Mouse (Mus musculus) NIH3T3 (cell line): ENCODE measurements around the gene Mpz.
"Not testable (repeated sequence)": the region's sequence is repeated elsewhere in the genome, so short reads cannot be mapped to it uniquely, and the experiment has no call there.

Source experiments
- DNase-seq: peaks from one replicate; pipeline ENCODE4 v3.0.0-alpha.2; 2012; ENCODE audit warnings: low read depth

The Mpz gene

GRCm38 (mm10) chr1:171129251-171129650, 21.3 kb upstream of the Mpz start:
- DNase-seq: no peak

- DNase-seq: no peak
These were observed 19.5 kb upstream of the Mpz start for GRCm38 (mm10) chr1:171130971-171131370.

GRCm38 (mm10) chr1:171135600-171135999, 14.9 kb upstream of the Mpz start:
- DNase-seq: no peak

- not testable (repeated sequence) for DNase-seq
These were observed 12.9 kb upstream of the Mpz start for GRCm38 (mm10) chr1:171137486-171138155.

DNA sequence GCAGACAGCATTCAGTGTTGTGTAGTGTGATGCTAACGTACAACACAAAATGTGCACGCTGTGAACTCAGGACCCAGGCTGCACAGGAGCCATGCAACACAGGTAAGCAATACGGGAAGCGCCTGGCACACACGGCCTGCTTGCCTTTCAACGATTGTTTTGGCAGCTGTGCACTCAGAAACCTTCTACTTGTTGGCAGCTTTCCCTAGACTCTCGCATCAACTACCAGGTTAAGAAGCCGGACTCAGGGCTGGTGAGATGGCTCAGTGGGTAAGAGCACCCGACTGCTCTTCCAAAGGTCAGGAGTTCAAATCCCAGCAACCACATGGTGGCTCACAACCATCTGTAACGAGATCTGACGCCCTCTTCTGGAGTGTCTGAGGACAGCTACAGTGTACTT, 7.5 kb upstream of the Mpz start:
- DNase-seq: not testable (repeated sequence)

DNA sequence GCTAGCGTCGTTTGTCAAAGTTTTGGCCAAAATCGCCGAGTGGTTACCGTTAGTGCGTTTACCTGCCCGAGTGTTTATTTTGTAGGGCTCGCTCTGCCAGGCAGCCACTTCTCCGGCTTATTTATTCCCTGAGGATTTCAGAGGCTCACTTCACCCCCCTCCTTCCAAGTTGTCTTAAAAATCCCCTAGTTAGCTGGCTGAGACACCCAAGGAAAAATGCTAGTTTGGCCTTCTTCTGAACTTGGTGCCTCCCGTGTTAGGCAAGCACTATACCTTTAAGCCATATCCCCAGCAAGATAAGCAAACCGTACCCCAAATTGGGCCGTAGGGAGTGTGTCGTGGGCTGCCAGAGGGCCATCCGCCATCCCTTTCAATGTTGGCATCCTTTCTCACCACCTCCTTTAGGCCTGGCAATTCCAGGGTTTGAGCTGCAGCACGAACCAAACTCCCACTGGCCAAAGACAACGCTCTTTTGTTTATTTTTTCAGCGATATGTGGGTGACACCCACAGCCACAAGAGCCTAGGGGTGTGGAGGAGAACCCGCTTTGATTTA, 404 bp downstream of the Mpz start:
- DNase-seq: peak; percentile 65

- no peak for DNase-seq
These were observed 1.5 kb downstream of the Mpz start for GRCm38 (mm10) chr1:171151966-171152365.

DNA sequence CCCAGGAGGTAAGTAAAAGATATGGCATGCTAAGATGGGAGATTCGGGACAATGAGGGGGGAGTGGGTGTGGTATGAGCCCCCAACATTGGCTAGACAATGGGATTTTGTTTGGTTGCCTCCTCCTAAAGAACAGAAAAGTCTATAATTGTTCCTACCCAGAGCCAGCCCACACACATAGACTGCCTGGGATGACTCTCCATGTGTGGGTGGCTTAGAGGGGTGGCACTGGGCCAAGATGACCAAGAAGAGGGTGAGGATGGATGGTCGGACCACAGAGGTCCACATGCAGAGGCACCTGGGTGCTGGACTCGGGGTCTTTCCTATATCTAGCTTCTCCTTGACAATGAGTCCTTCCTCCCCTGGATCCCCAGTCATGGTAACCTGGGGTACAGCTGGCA, 6.1 kb downstream of the Mpz start:
- DNase-seq: no peak

DNA sequence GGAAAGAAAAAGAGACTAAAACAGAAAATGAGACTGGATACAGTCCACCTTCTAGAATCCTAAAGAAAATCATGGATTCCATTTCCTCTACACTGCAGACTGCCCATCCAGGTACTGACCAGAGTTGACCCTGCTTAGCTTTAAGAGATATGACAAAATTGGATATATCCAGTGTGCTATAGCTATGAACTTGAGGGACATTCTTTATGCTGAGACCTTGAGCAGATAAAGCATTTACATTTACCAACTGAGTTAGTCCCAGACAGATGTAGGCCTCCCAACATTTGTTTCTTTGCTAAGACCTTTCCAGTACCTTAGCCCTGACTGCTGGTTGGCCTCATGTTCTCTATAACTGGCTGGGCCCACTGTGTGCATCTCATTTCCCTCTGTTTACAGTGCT, 7.5 kb downstream of the Mpz start:
- no peak for DNase-seq

GRCm38 (mm10) chr1:171159485-171159975, 9.0 kb downstream of the Mpz start:
- DNase-seq: no peak

DNA sequence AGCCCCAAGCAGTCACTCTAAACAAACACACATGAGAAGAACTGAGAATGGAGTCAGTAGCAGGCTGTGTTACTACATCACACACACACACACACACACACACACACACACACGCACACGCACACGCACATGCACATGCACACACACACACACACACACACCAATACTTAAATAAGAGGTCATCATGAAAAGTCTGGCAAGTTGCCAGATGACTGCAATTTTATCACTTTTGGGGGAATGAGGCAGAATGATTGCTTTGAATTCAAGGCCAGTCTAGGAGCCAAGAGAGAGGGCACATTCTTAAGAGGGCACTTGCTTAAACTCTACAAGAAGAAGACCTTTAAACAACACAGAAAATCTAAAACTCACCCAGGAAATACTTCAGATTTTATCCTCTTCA, 12.0 kb downstream of the Mpz start:
- DNase-seq: no peak

DNA sequence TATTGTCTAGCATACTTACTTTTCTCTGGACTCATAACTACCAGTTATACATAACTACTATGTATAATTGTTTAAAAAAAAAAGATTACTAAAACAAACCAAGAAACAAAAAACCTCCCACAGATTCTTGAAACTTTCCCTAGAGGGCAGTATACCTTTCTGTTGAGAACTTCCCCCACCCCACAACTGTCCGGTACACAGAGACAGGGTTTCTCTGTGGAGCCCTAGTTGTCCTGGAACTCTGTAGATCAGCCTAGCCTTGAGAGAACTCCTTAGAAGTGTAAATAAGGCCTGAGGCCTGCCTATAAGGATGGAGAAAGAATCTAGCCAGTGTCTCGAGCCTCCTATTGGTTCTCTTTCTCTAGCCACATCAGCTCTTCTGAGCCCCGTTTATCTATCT, 13.7 kb downstream of the Mpz start:
- peak; percentile 52 for DNase-seq

DNA sequence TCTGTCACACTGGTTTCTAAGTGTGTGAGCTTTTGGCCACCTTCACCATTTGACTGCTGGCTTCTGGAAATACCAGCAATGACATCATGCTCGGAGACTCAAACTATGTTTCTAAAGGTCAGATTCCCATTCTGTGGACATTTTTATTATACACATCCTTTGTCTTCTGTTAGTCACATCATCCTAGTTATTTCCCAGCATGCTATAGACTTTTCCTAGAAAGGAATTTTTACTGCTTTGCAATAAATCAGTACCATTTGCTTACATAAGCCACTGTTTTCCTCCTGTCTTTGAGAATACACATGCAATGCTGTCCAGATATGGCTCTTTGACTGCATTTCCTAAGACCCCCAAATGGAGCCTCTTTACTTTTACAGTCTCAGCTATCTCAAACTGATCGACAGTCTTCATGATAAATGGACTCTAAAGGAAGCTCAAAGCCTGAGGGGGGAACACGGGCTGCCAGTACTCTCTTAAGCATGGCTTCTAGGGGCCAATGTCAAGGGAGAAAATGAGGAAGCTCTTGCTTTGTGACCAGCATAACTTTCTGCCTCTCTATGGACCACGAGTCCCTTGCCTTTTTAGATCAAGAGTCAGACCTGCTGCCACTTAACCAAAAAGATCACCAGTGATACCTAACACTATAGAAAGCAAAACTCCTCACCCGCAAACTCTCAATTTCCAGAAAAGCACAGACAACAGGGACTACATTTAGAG, 15.3 kb downstream of the Mpz start:
- DNase-seq: no peak

DNA sequence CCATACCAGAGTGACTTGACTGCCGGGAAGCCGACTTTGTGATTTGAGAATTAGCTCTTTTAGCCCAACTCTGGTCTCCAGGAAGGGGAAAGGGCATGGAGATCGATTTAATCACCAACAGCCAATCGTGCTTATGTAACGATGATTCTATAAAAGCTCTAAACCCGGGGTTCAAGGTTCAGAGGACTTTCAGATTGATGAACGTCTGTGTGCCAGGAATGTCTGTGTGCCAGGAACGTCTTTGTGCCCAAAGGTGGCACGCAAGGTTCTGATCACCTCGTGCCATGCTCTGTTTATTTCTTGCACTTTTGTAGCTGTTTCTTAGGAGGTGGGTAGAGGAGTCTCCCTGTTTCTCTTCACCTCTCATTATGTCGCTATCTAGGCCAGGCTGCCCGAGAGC, 18.4 kb downstream of the Mpz start:
- no peak for DNase-seq

- DNase-seq: no peak
These were observed 19.4 kb downstream of the Mpz start for GRCm38 (mm10) chr1:171169913-171170312.

DNA sequence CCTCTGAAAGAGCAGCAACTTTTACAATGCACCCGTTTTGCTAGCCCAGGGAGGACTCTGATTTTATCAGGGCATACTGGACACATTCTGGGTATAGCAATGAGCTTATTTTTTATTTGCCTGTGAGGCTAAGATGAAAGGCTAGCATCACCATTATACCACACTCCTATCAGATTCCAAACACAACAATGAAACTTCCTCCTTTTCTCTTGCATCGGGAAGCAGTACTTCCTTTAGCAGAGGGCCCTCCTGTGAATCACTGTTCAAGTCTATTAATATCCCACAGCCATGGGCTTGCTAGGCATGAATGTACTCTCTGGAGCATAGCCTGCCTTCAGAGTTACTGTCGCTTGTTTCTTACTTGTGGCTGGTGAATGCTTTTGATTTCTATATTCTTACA, 20.6 kb downstream of the Mpz start:
- DNase-seq: no peak

DNA sequence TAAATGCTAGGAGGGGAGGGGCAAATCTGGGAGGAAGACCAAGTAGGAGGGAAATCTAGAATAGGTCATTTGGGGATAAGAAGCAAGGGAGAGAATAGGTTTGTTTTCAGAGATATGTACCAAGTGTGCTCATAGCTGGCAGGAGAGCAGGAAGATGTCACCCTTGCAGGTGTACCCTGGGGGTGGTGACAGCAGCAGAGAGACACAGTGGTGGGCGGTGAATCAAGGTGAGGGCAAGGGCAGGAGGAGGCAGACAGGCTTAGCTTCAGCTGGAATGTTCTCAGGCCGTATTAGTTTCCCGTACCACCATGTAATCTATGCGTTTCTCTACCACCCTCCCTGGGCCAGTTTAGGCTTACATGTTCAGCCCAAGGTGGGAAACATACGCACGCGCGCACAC, 22.3 kb downstream of the Mpz start:
- DNase-seq: no peak

DNA sequence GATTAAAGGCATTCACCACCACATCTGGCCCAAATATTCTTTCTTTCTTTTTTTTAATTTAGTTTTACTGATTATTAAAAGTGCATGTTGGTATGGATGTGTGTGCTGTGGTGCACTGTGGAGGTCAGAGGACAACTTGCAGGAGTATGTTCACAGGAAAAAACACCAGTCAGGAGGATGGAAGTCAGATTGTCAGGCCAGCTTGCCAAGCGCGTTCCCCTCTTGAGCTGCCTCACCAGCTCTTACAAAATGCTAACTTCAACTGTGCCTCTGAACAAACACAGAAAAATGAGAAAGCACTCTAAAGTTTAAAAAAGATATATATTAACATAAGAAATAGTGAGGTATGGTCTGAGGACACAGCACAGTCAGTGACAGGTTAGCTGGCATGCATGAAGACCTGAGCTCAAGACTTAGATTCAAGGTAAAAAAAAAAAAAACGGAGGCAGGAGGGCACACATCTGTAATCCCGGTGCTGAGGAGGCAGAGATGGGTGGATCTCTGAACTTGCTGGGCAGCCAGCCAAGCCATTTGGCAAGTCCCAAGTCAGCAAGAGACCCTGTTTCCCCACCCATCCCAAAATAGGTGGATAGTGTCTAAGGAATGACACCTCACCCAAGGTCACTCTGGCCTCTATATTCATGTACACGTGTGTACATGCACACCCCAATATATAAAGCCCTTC, 29.1 kb downstream of the Mpz start:
- DNase-seq: no peak

GRCm38 (mm10) chr1:171183025-171183424, 32.5 kb downstream of the Mpz start:
- DNase-seq: no peak

GRCm38 (mm10) chr1:171183620-171184019, 33.1 kb downstream of the Mpz start:
- DNase-seq: no peak

- DNase-seq: peak; percentile 71
These were observed 33.8 kb downstream of the Mpz start for GRCm38 (mm10) chr1:171184314-171184713.

- no peak for DNase-seq
These were observed 35.1 kb downstream of the Mpz start for GRCm38 (mm10) chr1:171185655-171186054.
